Mouse (Mus musculus) frontal cortex, postnatal 25 days (tissue): ENCODE measurements at regions not wholly inside any gene's neighbourhood (a gene's known extent, or its start where the extent isn't known, plus 50 kb on each side); places are given as distances from the start of the nearest gene placed in this dataset.

Source experiments
- DNase-seq, 2 experiments: peaks; one replicate each; pipeline ENCODE4 v3.0.0; 2022; ENCODE audit warnings: low spot score in 2 of 2

DNA sequence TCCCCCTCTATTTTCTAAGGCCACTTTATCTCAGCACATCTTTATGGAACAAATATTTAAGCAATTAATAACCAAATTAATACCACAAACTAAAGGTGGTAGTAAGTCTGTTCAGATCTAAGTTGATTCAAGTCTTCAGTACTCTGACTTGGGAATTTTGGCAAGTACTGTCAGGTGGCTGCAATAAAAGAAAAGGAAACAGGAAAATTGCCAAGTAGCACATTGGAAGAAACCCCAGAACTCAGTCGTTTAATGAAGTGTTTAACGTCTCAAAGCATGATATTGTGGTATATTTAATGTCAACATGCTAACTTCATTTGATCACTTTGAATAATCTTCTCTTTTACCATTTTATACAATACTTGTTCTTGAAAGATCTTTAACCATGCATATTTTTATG, 142.2 kb downstream of the Gm11146 start:
- no peak for DNase-seq

DNA sequence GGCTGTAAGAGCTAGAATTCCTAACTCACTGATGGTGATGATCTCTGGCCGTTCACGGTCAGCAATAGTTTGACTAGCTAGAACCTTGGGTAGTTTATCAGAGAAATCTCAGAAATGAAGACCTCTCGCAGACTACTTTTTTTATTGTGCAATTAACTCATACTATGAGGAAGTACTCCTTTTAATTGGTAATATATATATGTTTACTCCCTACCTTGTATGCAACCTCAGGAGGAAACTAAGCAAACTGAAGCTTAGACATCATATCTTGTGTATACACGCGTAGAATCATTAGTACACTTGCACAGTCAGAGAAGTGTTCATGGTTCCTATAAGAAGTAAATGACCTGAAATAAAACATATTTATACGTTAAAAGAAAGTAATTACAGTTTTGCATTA, 157.2 kb downstream of the Gm11146 start:
- no peak for DNase-seq

DNA sequence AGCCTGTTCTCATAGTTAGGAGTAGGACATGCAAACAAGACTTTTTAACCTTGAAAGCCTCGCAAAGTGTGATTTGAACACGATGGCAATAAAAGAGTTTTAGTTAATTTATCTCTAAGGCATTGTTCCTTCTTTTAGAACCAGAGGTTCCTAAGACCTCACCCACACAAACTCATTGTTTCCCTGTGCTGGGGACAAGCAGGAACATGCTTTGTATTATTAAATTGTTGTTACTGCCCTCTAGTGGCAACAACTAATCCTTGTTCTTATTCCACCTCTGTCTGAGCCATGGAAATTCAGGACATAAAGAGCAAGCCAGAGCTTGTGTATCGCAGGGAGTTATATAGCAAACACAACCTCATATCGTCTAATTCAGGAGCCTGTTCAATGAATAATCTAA, 157.9 kb downstream of the Gm11146 start:
- DNase-seq = no peak

DNA sequence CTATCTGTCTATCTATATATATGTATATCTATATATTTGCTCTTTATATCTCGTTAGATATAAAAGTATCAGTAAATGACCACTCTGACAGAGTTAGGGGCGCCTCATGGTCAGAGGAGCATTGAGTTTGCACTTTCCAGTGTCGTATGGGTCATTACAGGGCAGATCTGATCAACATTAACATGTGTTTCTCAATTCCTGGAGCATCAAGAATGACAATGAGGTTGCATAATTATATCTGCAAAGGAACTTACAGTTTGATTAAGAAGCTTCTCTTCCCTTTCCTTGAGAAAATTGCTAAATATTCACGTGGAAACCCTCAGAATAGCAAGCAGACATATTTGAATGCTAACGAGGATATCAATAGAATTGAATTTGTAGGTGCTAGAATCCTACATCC, 158.6 kb downstream of the Gm11146 start:
- DNase-seq = no peak

DNA sequence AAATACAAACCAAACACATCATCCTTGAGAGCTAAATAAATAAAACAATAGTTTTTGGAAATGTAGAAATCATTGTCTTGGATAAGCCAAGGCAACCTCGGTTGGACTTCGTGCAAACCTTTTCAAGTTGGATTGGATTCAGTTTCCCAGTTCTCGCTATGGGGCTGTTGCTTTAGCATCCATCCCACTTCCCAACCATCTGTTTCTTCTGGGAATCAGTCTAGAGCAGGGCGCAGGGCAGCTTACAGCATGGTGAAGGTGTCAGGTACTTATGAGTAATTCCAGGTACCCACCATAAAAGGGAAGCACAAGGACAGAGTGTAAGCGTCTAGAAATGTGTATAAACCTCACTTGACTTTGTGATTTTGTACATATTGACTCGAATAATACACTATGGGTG, 159.0 kb downstream of the Gm11146 start:
- DNase-seq = no peak

DNA sequence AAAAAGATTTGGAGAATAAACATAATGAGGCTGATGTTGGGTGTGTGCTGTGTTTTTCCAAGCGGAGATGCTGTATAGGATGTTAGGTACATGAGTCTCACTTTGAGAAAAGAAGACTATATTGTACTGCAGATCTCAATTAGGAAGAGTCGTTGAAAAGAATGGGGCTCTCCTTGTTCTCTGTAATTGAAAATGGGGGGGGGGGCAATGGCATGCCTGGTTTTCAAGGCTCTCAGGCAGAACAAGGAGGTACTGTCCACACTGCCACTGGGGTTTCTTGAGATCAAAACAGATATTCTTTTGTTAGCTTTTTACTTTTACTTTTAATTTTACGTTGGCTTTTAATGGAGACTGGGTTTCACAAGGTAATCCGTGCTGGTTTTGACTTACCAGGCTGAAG, 170.5 kb downstream of the Gm11146 start:
- DNase-seq = no peak

DNA sequence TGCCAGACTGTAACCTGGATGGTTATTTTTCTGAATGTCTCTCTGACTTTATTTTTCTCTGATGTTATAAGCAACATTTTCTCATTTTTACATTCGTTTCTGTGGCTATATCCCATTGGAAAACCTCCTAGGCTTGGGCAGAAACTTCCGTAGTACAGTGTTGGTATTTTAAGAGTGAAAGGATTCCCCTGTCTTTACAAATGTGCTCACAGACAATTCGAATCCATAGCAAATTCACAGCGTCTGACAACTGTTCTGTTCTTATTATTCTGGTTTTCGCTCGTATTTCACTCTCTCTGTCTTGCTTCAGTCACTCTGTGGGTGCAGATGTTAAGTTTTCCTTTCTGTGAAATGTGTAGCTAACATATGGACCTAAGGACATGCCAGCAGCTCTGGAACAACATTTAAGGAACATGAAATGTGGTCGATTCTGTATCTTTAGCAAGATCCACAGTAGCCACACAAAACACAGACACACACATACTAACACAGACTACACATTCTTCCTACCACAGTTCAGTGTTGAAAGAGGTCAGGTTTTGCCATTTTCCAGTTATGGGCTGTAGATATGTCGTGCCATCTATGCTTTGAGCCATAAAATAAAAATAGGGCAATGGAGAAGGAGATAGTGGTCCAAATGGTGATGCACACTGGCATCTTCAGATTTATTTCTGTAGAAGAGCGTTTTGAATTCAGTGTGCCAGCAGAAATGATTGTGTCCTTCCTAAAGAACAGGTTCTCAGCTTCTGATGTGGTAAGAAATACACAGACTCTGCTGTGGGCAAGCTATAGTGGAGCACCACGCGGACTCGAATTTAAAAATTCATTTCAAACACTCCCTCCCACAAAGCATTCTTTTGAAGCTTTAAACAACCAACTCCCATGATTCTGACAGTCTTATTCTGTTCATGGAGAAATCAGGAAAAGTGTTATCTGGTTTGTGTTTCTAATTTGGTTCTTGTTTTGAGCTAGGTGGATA, 179.2 kb downstream of the Gm11146 start:
- peak in 1 of 2 experiments; percentile 20 for DNase-seq

DNA sequence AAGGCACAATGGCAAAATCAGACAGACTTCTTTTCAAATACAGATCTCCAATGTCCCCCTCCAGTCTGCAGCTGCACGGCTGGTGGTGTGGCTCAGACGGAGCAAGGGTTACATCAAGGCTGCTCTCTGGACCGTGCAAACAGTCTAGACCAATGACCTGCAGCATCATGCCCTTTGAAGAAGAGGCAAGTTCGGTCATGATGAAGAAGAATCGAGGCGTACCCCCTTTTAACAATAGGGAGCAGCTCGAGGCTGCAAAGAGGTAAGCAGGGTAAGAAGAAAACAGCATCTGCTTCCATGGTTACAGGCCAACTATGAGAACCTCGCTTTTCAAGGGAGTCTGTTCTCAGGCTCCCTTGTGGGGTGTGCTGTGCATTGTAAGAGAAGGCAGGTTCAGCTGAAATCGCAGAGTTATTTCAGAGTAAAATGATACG, 180.3 kb downstream of the Gm11146 start:
- peak; percentile 38 to 42 for DNase-seq

DNA sequence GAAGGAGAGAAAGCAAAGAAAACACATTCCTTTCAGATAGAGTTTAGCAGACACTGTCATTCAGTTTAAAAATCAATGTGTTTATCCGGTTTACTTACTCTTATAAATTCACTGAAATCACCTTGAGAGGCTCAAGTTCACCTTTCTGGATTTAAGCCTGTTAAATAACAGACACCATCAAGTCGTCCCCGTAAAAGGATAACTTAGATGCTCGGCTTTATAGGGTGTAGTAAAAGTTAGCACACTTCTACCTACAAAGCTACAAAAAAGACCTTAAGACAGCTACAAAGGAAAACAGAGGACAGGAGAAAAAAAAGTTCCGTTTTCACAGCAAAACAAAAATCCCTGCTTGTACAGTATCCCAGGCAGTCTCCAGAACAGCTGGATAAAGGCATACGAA, 180.9 kb downstream of the Gm11146 start:
- no peak for DNase-seq

DNA sequence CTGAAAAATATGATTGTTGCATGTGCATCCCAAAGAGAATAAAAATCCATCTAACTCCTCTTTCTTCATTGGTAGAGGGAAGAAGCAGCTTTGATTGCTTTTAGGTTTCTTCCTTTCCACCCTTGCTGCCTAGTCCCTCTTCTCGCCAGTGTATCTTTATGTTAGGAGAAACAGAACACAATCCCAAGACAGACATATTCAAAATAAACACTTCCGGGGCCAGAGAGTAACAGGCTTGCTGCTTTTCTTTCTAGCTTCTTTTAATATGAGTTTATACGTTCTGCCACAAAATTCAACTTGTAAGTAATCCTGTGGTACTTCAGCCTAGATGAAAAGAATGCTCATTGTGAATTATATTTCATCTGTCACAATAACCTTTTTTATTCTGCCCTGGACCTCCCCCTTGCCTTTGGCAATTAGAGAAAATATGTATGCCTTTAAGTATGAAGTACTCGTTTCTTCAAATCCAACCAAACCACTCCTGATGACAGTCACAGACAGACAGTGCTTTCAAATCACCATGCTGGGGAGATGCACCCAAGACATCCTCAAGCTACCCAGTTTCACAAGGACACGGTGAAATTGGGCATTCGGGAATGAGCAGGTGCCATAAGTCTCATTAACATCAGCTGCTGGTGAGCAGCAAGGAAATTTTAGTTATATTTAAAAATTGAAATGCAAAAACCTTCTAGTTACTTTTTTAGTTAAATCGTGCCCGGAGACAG, 181.6 kb downstream of the Gm11146 start:
- no peak for DNase-seq

DNA sequence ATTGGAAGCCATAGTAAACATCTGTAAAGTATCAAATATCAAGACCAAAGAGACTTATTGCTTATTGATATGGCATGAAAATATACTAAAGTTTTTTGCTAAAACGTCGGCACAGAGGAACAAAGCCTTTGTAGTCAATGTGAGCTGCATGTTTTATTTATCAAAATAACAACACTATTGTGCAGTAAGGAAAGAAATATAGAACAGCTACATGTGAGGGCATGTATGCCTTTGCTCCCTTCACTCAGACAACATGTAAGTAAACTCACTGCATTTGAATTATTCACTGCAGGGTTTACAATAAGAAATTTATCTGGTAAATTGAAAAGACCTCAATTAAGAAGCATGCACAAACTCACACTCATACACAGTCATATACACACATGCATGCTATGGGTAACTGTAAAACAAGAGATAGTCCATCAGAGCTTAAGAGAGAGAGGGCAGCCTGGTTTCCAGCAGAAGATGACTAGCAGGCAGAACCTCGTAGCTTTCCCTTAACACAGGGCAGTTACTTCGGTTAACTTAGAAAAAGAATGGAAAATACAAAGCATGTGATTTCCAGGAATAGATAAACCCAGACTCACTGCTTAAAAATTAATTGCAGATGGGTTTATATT, 182.7 kb downstream of the Gm11146 start:
- no peak for DNase-seq

DNA sequence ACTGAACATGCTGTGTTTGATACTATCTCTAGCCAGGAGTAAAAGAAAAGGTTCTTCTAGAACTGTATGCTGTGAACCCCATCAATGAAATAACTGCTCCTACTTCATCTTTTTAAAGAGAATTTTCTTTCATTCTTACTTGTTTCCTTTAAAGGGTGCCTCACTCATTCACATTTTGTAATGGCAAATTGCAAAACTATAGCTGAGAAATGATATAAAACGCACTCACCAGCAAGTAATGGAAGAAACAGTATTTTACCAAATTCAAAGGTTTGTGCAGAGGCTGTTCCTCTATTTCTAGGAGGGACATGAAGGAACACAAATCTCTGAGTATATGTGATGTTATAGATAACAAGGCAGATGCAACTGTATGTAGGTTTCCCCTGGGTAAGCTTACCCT, 183.4 kb downstream of the Gm11146 start:
- DNase-seq = no peak

DNA sequence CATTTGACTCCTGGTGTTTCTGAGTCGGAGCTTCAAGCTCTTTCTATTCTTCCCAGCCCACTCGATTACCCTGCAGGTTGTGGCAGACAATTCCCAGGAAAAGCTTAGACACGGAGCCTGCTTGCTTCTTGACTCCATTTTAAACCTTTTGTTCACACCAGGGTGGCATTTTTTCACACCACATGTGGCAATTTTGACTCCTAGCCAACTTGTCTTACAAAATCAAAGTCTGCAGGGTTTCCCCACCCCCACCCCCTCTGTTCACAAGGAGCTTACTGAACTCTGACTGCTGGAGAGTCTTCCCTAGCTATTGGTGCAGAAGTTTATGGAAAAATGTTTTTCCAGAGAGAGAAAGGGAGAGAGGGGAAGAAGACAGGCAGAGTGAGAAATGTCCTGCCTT, 184.1 kb downstream of the Gm11146 start:
- peak; percentile 18 to 24 for DNase-seq

DNA sequence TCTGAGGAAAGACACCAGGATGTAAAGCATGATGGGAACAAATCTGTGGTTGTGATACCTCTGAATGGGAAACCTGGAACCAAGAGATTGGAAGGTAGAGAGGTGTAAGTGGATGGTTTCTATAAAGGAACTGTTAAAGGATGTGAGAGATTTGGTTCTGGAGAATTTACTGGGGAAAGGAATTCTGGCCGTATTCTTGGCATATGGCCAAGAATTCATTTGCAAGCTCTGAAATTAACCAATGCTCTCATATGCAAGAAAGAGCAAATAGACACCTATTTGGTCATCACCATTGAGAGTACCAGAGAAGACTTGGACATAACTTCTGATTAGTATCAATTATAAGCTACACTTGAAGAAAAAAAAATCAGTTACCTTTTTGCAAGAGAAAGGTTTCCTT, 187.3 kb downstream of the Gm11146 start:
- DNase-seq = no peak

DNA sequence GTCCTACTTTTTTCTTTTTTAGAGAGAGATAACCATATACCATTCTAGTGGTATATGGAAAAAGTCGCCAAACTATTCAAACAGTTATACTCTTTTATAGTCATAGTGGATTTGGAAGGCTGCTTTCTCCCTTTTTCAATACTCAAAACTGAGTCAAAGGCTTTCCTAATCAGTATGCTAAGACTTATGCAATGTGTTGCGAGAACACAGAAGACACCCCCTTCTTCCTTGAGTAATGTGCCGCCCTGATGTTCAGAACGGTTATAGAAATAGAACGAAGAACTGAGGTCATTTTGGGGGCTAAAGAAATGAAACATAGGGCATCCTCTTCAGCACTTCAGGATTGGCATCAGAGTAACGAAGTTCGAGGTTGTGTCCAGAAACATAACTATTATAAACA, 192.7 kb downstream of the Gm11146 start:
- no peak for DNase-seq

DNA sequence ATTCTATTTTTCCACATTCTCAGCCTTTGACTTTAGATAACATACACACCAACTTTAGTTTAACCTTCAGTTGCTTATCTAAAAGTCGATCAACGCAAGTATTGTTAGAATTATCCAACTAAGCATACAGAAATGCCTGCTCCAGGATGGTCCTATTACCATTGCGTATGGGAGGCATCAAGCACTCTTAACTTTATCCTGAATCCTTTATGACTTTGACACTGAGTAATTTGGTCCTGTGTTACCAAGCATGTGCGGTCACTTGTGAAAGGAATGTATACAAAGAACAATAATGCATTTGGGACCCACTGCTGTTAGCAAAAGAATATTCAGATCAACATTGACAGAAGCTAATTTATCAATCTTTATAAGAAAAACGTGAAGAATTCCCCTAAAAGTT, 194.9 kb downstream of the Gm11146 start:
- DNase-seq = no peak

DNA sequence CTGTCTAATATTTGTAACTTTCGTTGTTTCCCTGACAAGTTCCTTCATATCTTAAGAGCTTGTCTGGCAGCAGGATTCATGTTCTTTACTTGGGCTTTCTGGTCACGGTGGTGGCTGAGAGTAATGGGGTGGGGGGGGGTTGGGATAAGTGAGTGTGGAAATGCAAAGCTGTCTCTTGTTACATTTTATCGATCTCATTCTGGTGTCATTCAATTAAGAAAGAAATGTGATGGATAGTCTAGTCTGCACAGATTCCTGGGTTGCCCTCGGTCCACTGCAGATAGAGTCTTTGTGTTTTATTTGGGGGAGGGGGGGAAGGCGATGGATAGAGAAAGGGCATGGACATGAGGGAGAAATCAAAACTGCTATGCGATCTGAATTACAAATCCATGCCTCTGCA, 196.0 kb downstream of the Gm11146 start:
- DNase-seq = no peak

DNA sequence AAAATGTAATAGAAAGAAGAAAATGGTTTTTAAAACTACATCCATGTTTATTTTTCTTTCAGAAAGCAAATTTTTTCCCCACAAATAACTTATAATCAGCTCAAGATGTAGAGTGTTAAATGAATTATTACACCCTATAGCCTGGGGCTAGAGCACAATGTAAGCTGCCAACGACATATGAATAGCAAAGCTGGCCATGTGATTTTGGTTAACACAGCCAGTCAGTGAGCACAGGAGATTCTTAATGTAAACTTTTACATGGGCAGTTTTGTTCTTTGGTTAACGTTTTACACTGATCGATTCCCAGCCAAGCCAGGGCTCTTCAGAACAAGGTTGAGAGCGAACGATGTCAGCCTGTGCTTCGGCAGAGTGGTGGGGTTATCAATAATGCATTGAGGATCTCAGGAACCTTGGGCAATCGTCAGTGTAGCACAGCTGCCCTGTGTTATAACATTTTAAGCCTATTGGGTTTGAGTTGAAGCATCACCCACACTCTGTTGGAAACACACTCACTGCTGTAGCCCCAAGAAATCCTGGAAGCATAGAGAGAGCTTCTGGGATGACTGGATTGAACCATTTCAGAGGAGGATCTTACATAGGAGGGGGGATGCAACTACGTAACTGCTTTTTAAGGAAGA, 196.6 kb downstream of the Gm11146 start:
- no peak for DNase-seq

DNA sequence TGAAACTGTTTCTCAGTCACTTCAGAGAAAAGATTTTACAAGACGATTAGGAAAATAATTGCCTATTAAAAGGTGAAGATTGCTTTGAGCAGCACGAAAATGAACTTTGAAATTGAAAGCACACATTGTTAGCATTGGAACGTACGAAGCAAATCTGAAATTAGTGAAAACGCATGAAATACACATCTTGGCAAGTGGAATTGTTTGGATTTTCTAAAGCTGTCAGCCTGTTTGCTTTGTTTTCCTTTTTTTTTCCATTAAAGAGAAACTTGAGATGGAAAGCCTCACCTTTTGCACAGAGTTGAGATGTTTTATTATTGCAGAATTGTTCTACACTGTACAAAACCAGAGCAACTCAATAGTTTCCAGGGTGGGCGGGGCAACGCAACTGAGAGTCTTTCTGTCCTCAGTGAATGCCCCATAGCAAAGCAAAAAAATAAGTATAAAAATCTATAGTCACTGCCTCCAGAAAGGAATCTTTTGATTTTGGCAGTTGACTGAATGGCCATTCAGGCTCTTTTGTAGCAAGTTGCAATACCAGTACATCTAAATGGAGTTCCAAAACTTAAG, 199.1 kb downstream of the Gm11146 start:
- DNase-seq = no peak

DNA sequence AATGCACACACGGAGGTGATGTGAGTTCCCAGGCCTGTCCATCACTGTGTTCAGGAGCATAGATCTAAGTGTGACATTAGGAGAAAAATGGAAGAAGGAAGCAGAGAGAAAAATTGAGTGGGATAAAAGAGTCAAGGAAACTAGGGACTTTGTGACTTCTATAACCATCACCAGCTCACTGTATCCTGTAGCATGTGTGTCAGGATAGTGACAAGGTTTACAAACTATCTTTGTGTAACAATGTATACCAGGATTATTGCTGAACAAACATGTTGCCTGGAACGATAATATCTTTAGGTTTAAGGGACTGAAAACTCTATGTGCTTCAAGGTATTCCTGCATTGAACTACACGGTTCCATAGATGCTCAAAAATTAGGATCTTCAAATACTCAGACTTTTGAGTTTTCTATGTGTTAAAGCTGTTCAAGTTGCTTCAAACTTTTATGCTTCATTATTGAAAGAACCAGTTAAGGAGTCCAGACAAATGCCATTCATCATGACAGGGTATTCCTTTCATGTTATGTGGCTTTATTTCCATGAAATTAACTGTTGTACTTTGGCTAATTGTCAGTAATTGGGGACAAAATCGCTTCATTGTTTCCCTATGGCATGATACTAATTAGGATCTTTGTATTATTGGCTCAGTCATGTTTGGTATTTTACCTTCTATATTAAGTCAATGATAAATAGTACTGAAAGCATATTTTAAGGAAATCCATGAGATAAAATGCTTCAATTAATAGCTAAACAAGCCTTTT, 200.5 kb downstream of the Gm11146 start:
- no peak for DNase-seq
